Mouse (Mus musculus) spleen, postnatal 14 days (tissue): ENCODE measurements around the gene Kirrel.
A peak's percentile ranks its signal among the peaks of the same experiment; 100 is the strongest.

Source experiments
- DNase-seq, 2 experiments: peaks; one replicate each; pipeline ENCODE4 v3.0.0; 2021 to 2022; ENCODE audit warnings: low spot score in 2 of 2

The Kirrel gene

GRCm38 (mm10) chr3:87079301-87079700, 95.2 kb downstream of the Kirrel start:
- no peak for DNase-seq

GRCm38 (mm10) chr3:87077681-87078080, 96.9 kb downstream of the Kirrel start:
- no peak for DNase-seq

- no peak for DNase-seq
Measured at GRCm38 (mm10) chr3:87076899-87077298, 97.6 kb downstream of the Kirrel start.

GRCm38 (mm10) chr3:87076161-87076560, 98.4 kb downstream of the Kirrel start:
- no peak for DNase-seq

GRCm38 (mm10) chr3:87072612-87073515, 101.7 kb downstream of the Kirrel start:
- no peak for DNase-seq

- no peak for DNase-seq
Measured at GRCm38 (mm10) chr3:87072191-87072590, 102.4 kb downstream of the Kirrel start.

- no peak for DNase-seq
Measured at GRCm38 (mm10) chr3:87067396-87067975, 107.1 kb downstream of the Kirrel start.

GRCm38 (mm10) chr3:87053939-87054338, 120.6 kb downstream of the Kirrel start:
- DNase-seq: no peak

GRCm38 (mm10) chr3:87047801-87048200, 126.7 kb downstream of the Kirrel start:
- no peak for DNase-seq

GRCm38 (mm10) chr3:87041733-87042132, 132.8 kb downstream of the Kirrel start:
- DNase-seq: no peak

GRCm38 (mm10) chr3:87038500-87038899, 136.0 kb downstream of the Kirrel start:
- DNase-seq: no peak

GRCm38 (mm10) chr3:87034061-87034460, 140.5 kb downstream of the Kirrel start:
- DNase-seq: no peak

- peak; percentile 30 to 60 for DNase-seq
Measured at GRCm38 (mm10) chr3:87033357-87033756, 141.2 kb downstream of the Kirrel start.

- DNase-seq: peak; percentile 19 to 41
Measured at GRCm38 (mm10) chr3:87030855-87031254, 143.7 kb downstream of the Kirrel start.
